Mouse (Mus musculus): Measurements from ENCODE around the gene Cdk11b. TPM values are rescaled to one million over a fixed set of nuclear protein-coding genes. Genes with fewer than 3 reads are reported as not detected.

The Cdk11b gene
- total and polyA plus RNA-seq, 3 experiments: 15.6 to 82.0 (median 26.6) TPM

DNA sequence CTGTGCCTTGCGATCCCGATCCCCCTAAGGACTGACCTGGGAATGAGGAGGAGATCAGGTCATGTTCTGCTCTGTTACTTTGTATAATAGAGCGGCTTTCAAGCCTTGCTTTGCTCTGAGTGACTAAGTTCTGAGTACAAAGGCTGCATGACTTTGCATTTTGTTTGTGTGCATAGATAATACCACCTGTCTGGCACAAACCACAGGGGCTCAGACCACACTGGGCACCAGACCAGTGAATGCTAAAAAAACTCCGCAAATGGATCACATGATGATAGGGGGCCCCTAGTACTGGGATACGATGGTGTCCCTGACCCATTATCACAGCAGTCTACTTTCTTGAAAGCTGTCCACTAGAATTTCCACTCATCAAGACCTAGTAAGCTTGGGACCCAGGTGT, 28.0 kb upstream of the Cdk11b start:
- Histone ChIP-seq H3K9ac (ENCODE audit: insufficient read depth, low read depth) (no peak overlapping the region), H3K9me3 (replicated peaks; ENCODE audit: low read length) (no peaks in the 10 kb centered on the region), H3K27ac (ENCODE audit: insufficient read depth, low read depth) (peak overlapping the region; percentile 24; the same call in 1 of the 2 replicates), H3K4me3 (replicated peaks in 1 of 3; ENCODE audit: low read depth in 2 of 3, low read length in 2 of 3, poor library complexity in 1 of 3) (no peak overlapping the region), H3K4me1 (ENCODE audit: control insufficient read depth in 1 of 2, insufficient read depth in 2 of 2) (peaks cover 6 to 28% of the 10 kb centered on the region in 2 experiments), H3K79me2 (replicated peaks; ENCODE audit: control insufficient read depth, extremely low read depth, insufficient read depth, poor library complexity, severe bottlenecking) (no peaks in the 10 kb centered on the region), H3K4me2 (ENCODE audit: insufficient read depth, low read depth, poor library complexity, severe bottlenecking) (no peak overlapping the region), H3K36me3 (replicated peaks in 1 of 2; ENCODE audit: control insufficient read depth in 1 of 2, insufficient read depth in 1 of 2, low read length in 1 of 2) (peaks cover 0 to 6% of the 10 kb centered on the region in 2 experiments), H3K27me3 (replicated peaks) (no peaks in the 10 kb centered on the region)
- no peak for TF ChIP-seq TCF12 (IDR thresholded peaks at IDR 0.05; ENCODE audit: low read depth, low read length)
- no peak for TF ChIP-seq MYC (IDR thresholded peaks at IDR 0.05; ENCODE audit: low read depth, low read length)
- TF ChIP-seq ELF1 (IDR thresholded peaks at IDR 0.05; ENCODE audit: low read depth, low read length): no peak
- DNase-seq (ENCODE audit: extremely low read depth): no peak
- dilution Hi-C loops (cut with MboI; ENCODE audit: extremely low pct_ligation_motif_present, extremely low pct_unique_long_range_greater_than_20kb, low sequenced_read_pairs) (no loop called here), in situ Hi-C loops (cut with MboI; ENCODE audit: low pct_ligation_motif_present, low pct_unique_long_range_greater_than_20kb, low sequenced_read_pairs) (no loop called here)

DNA sequence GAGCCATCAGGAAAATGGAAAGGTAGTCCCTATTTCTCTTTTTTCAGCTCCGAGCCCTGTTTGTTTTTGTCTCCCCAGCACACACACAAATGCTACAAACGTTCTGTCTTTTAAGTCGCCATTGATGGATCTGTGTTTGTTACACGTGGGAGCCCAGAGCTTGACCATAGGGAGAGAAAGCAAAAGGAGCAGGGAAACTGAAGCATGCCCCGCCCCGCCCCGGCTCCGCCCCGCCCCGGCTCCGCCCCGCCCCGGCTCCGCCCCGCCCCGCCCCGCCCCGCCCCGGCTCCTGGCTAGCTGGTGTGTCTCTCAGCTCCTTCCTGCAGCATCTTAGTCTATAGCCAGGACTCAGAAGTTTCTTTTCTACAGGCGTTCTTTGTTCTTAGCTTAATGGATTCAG, 26.1 kb upstream of the Cdk11b start:
- no peaks in the 10 kb centered on the region for H3K27me3 ChIP-seq (replicated peaks)
- H3K4me1 ChIP-seq (ENCODE audit: control insufficient read depth in 1 of 2, insufficient read depth in 2 of 2): peaks cover 6 to 40% of the 10 kb centered on the region in 2 experiments
- peaks cover 0 to 9% of the 10 kb centered on the region in 2 experiments for H3K36me3 ChIP-seq (replicated peaks in 1 of 2; ENCODE audit: control insufficient read depth in 1 of 2, insufficient read depth in 1 of 2, low read length in 1 of 2)
- peaks cover 17% of the 10 kb centered on the region for H3K79me2 ChIP-seq (replicated peaks; ENCODE audit: control insufficient read depth, extremely low read depth, insufficient read depth, poor library complexity, severe bottlenecking)
- no peak overlapping the region for H3K27ac ChIP-seq (ENCODE audit: insufficient read depth, low read depth)
- H3K9ac ChIP-seq (ENCODE audit: insufficient read depth, low read depth): no peak overlapping the region
- no peak overlapping the region for H3K4me3 ChIP-seq (replicated peaks in 1 of 3; ENCODE audit: low read depth in 2 of 3, low read length in 2 of 3, poor library complexity in 1 of 3)
- TF ChIP-seq CTCF (conservative IDR thresholded peaks at IDR 0.05 in 1 of 2, IDR thresholded peaks at IDR 0.05 in 1 of 2; ENCODE audit: low read depth in 2 of 2, low read length in 2 of 2) (no peak), SIN3A (IDR thresholded peaks at IDR 0.05; ENCODE audit: low read length) (no peak)
- in situ Hi-C loops (cut with MboI; ENCODE audit: low pct_ligation_motif_present, low pct_unique_long_range_greater_than_20kb, low sequenced_read_pairs): no loop called here
- dilution Hi-C loops (cut with MboI; ENCODE audit: extremely low pct_ligation_motif_present, extremely low pct_unique_long_range_greater_than_20kb, low sequenced_read_pairs): no loop called here
- H3K9me3 ChIP-seq (replicated peaks; ENCODE audit: low read length): no peaks in the 10 kb centered on the region
- no peak overlapping the region for H3K4me2 ChIP-seq (ENCODE audit: insufficient read depth, low read depth, poor library complexity, severe bottlenecking)
- no peak for DNase-seq (ENCODE audit: extremely low read depth)

GRCm38 (mm10) chr4:155599901-155600825, 24.5 kb upstream of the Cdk11b start:
- dilution Hi-C loops (cut with MboI; ENCODE audit: extremely low pct_ligation_motif_present, extremely low pct_unique_long_range_greater_than_20kb, low sequenced_read_pairs) (no loop called here), in situ Hi-C loops (cut with MboI; ENCODE audit: low pct_ligation_motif_present, low pct_unique_long_range_greater_than_20kb, low sequenced_read_pairs) (no loop called here)
- Histone ChIP-seq H3K27me3 (replicated peaks) (no peaks in the 10 kb centered on the region), H3K27ac (ENCODE audit: insufficient read depth, low read depth) (no peak overlapping the region), H3K79me2 (replicated peaks; ENCODE audit: control insufficient read depth, extremely low read depth, insufficient read depth, poor library complexity, severe bottlenecking) (peaks cover 23% of the 10 kb centered on the region), H3K36me3 (replicated peaks in 1 of 2; ENCODE audit: control insufficient read depth in 1 of 2, insufficient read depth in 1 of 2, low read length in 1 of 2) (peaks cover 3 to 22% of the 10 kb centered on the region in 2 experiments), H3K9ac (ENCODE audit: insufficient read depth, low read depth) (peak overlapping the region; percentile 86), H3K4me2 (ENCODE audit: insufficient read depth, low read depth, poor library complexity, severe bottlenecking) (peak overlapping the region; percentile 77), H3K4me3 (replicated peaks in 1 of 3; ENCODE audit: low read depth in 2 of 3, low read length in 2 of 3, poor library complexity in 1 of 3) (peak overlapping the region; percentile 78 to 93 (median 88)), H3K4me1 (ENCODE audit: control insufficient read depth in 1 of 2, insufficient read depth in 2 of 2) (peaks cover 6 to 48% of the 10 kb centered on the region in 2 experiments), H3K9me3 (replicated peaks; ENCODE audit: low read length) (no peaks in the 10 kb centered on the region)
- no peak for TF ChIP-seq POLR2A (IDR thresholded peaks at IDR 0.05; ENCODE audit: low read depth, low read length)
- no peak for TF ChIP-seq TCF12 (IDR thresholded peaks at IDR 0.05; ENCODE audit: low read depth, low read length)
- TF ChIP-seq SIN3A (IDR thresholded peaks at IDR 0.05; ENCODE audit: low read length): no peak
- TF ChIP-seq MAFK (IDR thresholded peaks at IDR 0.05; ENCODE audit: insufficient replicate concordance, low read length): 0 out of 2 replicates have a peak, but pooled peaks have one; percentile 15
- TF ChIP-seq USF1 (IDR thresholded peaks at IDR 0.05; ENCODE audit: low read depth, low read length): no peak
- TF ChIP-seq GABPA (IDR thresholded peaks at IDR 0.05; ENCODE audit: insufficient replicate concordance, low read depth, low read length): no peak
- peak; percentile 49; the same call in 1 of the 2 replicates for TF ChIP-seq ZNF384 (IDR thresholded peaks at IDR 0.05; ENCODE audit: low read depth, low read length)
- DNase-seq (ENCODE audit: extremely low read depth): no peak

Data from CH12.LX (cell line).